In the genomic region with DNA sequence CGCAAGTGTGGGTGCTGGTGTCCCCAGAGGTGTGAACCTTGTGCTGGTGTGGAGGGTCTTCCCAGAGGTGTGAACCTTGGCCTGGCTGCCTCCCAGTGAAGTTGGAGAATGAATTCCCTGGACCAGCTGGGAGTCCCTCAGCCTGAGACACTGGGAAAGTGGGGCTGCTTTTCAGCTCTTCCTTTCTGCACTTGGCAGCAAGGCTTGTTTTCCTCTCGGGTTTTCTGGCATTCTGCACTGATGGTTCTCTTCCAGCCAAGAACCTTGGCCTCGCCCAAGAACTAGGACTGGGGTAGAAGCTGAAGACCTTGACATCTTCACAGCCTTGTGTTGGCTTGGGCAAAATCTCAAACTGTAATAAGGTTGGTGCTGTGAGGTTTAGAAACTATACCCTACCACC, we compare ENCODE assay signal across 19 mouse cellular contexts. TPM values are rescaled to one million over a fixed set of nuclear protein-coding genes. Genes with fewer than 3 reads are reported as not detected.
DNase-seq lines count a peak whose midpoint lies in the region; ATAC-seq and TF ChIP-seq lines count a peak whose summit lies in the region.
"Had no signal": no experiment of that assay in that cellular context is flagged by ENCODE, and none has a peak within 500 bp of the region (broad histone marks: within the 10 kb centered on the region; RNA-seq: fewer than 3 reads in every experiment).

No protein-coding gene starts in this region.

- H3K9me3 ChIP-seq in heart, embryonic 11.5 days (replicated peaks; ENCODE audit: control insufficient read depth, low read length): no peaks in the 10 kb centered on the region
- no peaks in the 10 kb centered on the region for H3K9me3 ChIP-seq in kidney, embryonic 15.5 days (replicated peaks)
- H3K9me3 ChIP-seq in hindbrain, embryonic 12.5 days (replicated peaks): no peaks in the 10 kb centered on the region
- H3K9me3 ChIP-seq: forebrain, embryonic 15.5 days; liver, embryonic 15.5 days had no signal

- TF ChIP-seq CTCF in heart, adult 2 months (IDR thresholded peaks at IDR 0.05): no peak

- peak; percentile 53 to 68 for DNase-seq in heart, adult 2 months
- peak; percentile 69 for DNase-seq in NIH3T3 (ENCODE audit: low read depth)
- DNase-seq in adipocyte (ENCODE audit: low spot score): peak; percentile 95
- peak; percentile 48 for DNase-seq in heart, postnatal 25 days (ENCODE audit: low spot score)
- DNase-seq: kidney, postnatal 10 days; thymus, adult 2 months had no signal

- H3K36me3 ChIP-seq in heart, adult 2 months (ENCODE audit: control insufficient read depth, insufficient read depth, low read length): no peaks in the 10 kb centered on the region
- no peaks in the 10 kb centered on the region for H3K36me3 ChIP-seq in heart, embryonic 11.5 days (ENCODE audit: control insufficient read depth, insufficient read depth, low read length)
- no peaks in the 10 kb centered on the region for H3K36me3 ChIP-seq in kidney, embryonic 15.5 days
- no peaks in the 10 kb centered on the region for H3K36me3 ChIP-seq in hindbrain, embryonic 12.5 days
- H3K36me3 ChIP-seq: forebrain, embryonic 15.5 days; liver, embryonic 15.5 days had no signal

- no peak for TF ChIP-seq EP300 in heart, adult 2 months (IDR thresholded peaks at IDR 0.05; ENCODE audit: insufficient read depth, low read depth, low read length)

- no peak for ATAC-seq in heart, embryonic 11.5 days (replicated peaks; ENCODE audit: insufficient number of reproducible peaks, low FRiP score, low TSS enrichment)
- no peak for ATAC-seq in kidney, embryonic 15.5 days (replicated peaks; ENCODE audit: low FRiP score)
- no peak for ATAC-seq in hindbrain, embryonic 12.5 days (ENCODE audit: low FRiP score)
- ATAC-seq: activated CD4-positive, CD25-positive, alpha-beta regulatory T cell, adult 4 months; forebrain, embryonic 15.5 days had no signal

- peaks cover 9% of the 10 kb centered on the region for H3K4me1 ChIP-seq in heart, adult 2 months (ENCODE audit: control insufficient read depth, insufficient read depth, low read length)
- no peaks in the 10 kb centered on the region; the same call in 1 of the 2 replicates for H3K4me1 ChIP-seq in heart, embryonic 11.5 days (ENCODE audit: control insufficient read depth, insufficient read depth, low read length)
- peaks cover 12% of the 10 kb centered on the region for H3K4me1 ChIP-seq in kidney, embryonic 15.5 days
- H3K4me1 ChIP-seq in hindbrain, embryonic 12.5 days: no peaks in the 10 kb centered on the region
- H3K4me1 ChIP-seq: forebrain, embryonic 15.5 days; liver, embryonic 15.5 days had no signal

- 44% methylated on average over 3 of the region's 3 CpGs for WGBS in heart, adult 2 months
- 68% methylated on average over 3 of the region's 3 CpGs for WGBS in heart, embryonic 11.5 days (ENCODE audit: insufficient replicate concordance)
- WGBS in kidney, embryonic 15.5 days: 68% methylated on average over 3 of the region's 3 CpGs
- WGBS in hindbrain, embryonic 12.5 days: 83% methylated on average over 3 of the region's 3 CpGs

- H3K27me3 ChIP-seq in heart, adult 2 months (ENCODE audit: control insufficient read depth, insufficient read depth, low read length): no peaks in the 10 kb centered on the region
- H3K27me3 ChIP-seq in heart, embryonic 11.5 days (ENCODE audit: control insufficient read depth, insufficient read depth, low read length): no peaks in the 10 kb centered on the region
- H3K27me3 ChIP-seq in kidney, embryonic 15.5 days: no peaks in the 10 kb centered on the region
- no peaks in the 10 kb centered on the region for H3K27me3 ChIP-seq in hindbrain, embryonic 12.5 days
- H3K27me3 ChIP-seq: forebrain, embryonic 15.5 days; liver, embryonic 15.5 days had no signal

- intact Hi-C loops in heart, adult 2 months (cut with DNase I): no loop called here
- intact Hi-C loops in heart, postnatal 25 days (cut with DNase I): no loop called here

- no peak overlapping the region for H3K9ac ChIP-seq in heart, adult 2 months (ENCODE audit: low read depth, low read length)
- H3K9ac ChIP-seq in heart, embryonic 11.5 days (ENCODE audit: low read depth, low read length): no peak overlapping the region
- H3K9ac ChIP-seq in kidney, embryonic 15.5 days: no peak overlapping the region
- no peak overlapping the region for H3K9ac ChIP-seq in hindbrain, embryonic 12.5 days
- H3K9ac ChIP-seq: forebrain, embryonic 15.5 days; liver, embryonic 15.5 days had no signal

- no peak overlapping the region for H3K4me2 ChIP-seq in heart, embryonic 11.5 days
- H3K4me2 ChIP-seq in kidney, embryonic 15.5 days: no peak overlapping the region
- no peak overlapping the region for H3K4me2 ChIP-seq in hindbrain, embryonic 12.5 days (replicated peaks)
- H3K4me2 ChIP-seq: forebrain, embryonic 15.5 days; liver, embryonic 15.5 days had no signal

- peak overlapping the region; percentile 45 for H3K27ac ChIP-seq in heart, adult 2 months
- H3K27ac ChIP-seq in heart, embryonic 11.5 days (ENCODE audit: low read depth, low read length): no peak overlapping the region
- no peak overlapping the region for H3K27ac ChIP-seq in kidney, embryonic 15.5 days
- H3K27ac ChIP-seq in hindbrain, embryonic 12.5 days: no peak overlapping the region
- H3K27ac ChIP-seq: forebrain, embryonic 15.5 days; liver, embryonic 15.5 days had no signal

- no peak overlapping the region for H3K4me3 ChIP-seq in heart, adult 2 months
- H3K4me3 ChIP-seq in heart, embryonic 11.5 days (ENCODE audit: low read depth, low read length): no peak overlapping the region
- H3K4me3 ChIP-seq in kidney, embryonic 15.5 days (replicated peaks): no peak overlapping the region
- no peak overlapping the region for H3K4me3 ChIP-seq in hindbrain, embryonic 12.5 days
- H3K4me3 ChIP-seq: forebrain, embryonic 15.5 days; liver, embryonic 15.5 days had no signal

- H3K79me2 ChIP-seq in heart, adult 2 months (replicated peaks; ENCODE audit: control insufficient read depth, insufficient read depth, low read length): no peaks in the 10 kb centered on the region

- no peak for TF ChIP-seq POLR2A in heart, adult 2 months (IDR thresholded peaks at IDR 0.05; ENCODE audit: insufficient read depth, low read depth, low read length)

RNA-seq across cellular contexts. Expression of a gene that starts 26.5 kb away (rescaled TPM):
- under 1 TPM; 0.26 to 0.30 TPM for total RNA-seq in heart, adult 2 months (2021)
- polyA plus RNA-seq in heart, adult 2 months (2012; rRNA removed): 0.45 and 0.47 TPM in 2 replicates
- 2.7 and 2.9 TPM in 2 replicates for polyA plus RNA-seq in heart, embryonic 11.5 days (2014; fragmentation: Nextera tagmentation; extraction: Ambion mirVana)
- under 1 TPM; 0.56 to 0.62 TPM for total RNA-seq in heart, postnatal 25 days (2021)
- 4.1 and 4.2 TPM in 2 replicates for polyA plus RNA-seq in kidney, embryonic 15.5 days (2015; fragmentation: Nextera tagmentation; extraction: Ambion mirVana)
- 2.1 and 2.2 TPM in 2 replicates for polyA plus RNA-seq in hindbrain, embryonic 12.5 days (2016; fragmentation: Nextera tagmentation; extraction: Ambion mirVana)

RNA-seq across cellular contexts. Expression of a gene that starts 48.7 kb away (rescaled TPM):
- not detected for total RNA-seq in heart, adult 2 months (2021)
- polyA plus RNA-seq in heart, adult 2 months (2012; rRNA removed): not detected in 2 replicates
- not detected in 2 replicates for polyA plus RNA-seq in heart, embryonic 11.5 days (2014; fragmentation: Nextera tagmentation; extraction: Ambion mirVana)
- not detected for total RNA-seq in heart, postnatal 25 days (2021)
- not detected in 2 replicates for polyA plus RNA-seq in kidney, embryonic 15.5 days (2015; fragmentation: Nextera tagmentation; extraction: Ambion mirVana)
- not detected in 2 replicates for polyA plus RNA-seq in hindbrain, embryonic 12.5 days (2016; fragmentation: Nextera tagmentation; extraction: Ambion mirVana)
- total RNA-seq: gastrocnemius, adult 8-10 months; layer of hippocampus, postnatal 10 days; megakaryocyte-erythroid progenitor cell, adult 5-6 weeks had no signal
- polyA plus RNA-seq: activated CD4-positive, CD25-positive, alpha-beta regulatory T cell, adult 4 months; forebrain, embryonic 15.5 days; heart, postnatal 0 days; intestine, embryonic 14.5 days; limb, embryonic 11.5 days; liver, embryonic 15.5 days; neural tube, embryonic 14.5 days; thymus, adult 2 months had no signal

RNA-seq across cellular contexts. Expression of a gene that starts 55.8 kb away (rescaled TPM):
- total RNA-seq in heart, adult 2 months (2021): not detected
- 4.7 and 5.2 TPM in 2 replicates for polyA plus RNA-seq in heart, adult 2 months (2012; rRNA removed)
- polyA plus RNA-seq in heart, embryonic 11.5 days (2014; fragmentation: Nextera tagmentation; extraction: Ambion mirVana): not detected in 2 replicates
- total RNA-seq in heart, postnatal 25 days (2021): not detected
- polyA plus RNA-seq in kidney, embryonic 15.5 days (2015; fragmentation: Nextera tagmentation; extraction: Ambion mirVana): 0.51 TPM in 1 of 2 replicates, not detected in the other
- polyA plus RNA-seq in hindbrain, embryonic 12.5 days (2016; fragmentation: Nextera tagmentation; extraction: Ambion mirVana): 0.57 TPM in 1 of 2 replicates, not detected in the other
- total RNA-seq: gastrocnemius, adult 8-10 months; layer of hippocampus, postnatal 10 days; megakaryocyte-erythroid progenitor cell, adult 5-6 weeks had no signal
- polyA plus RNA-seq: forebrain, embryonic 15.5 days; heart, postnatal 0 days; intestine, embryonic 14.5 days; limb, embryonic 11.5 days; liver, embryonic 15.5 days; neural tube, embryonic 14.5 days had no signal
